Mouse (Mus musculus) bone marrow, adult 2 months (tissue): ENCODE data around the gene Dlg2. TPM values are rescaled to one million over a fixed set of nuclear protein-coding genes. Genes with fewer than 3 reads are reported as not detected.

Experiments used
- H3K27ac ChIP-seq: fragments of 200-500 bp; 2 replicates; pipeline ENCODE4 v1.5.1; 2012; ENCODE audit warnings: low read depth, mild to moderate bottlenecking, control low read depth, inconsistent platforms, low read length; ENCODE audit not compliant: control insufficient read depth, poor library complexity, insufficient read depth
- H3K4me1 ChIP-seq: fragments of 200-500 bp; 2 replicates; pipeline ENCODE4 v1.6.1; 2011; ENCODE audit warnings: low read length; ENCODE audit not compliant: control insufficient read depth, insufficient read depth
- H3K4me3 ChIP-seq: fragments of 200-500 bp; replicated peaks from 2 replicates; pipeline ENCODE3; 2011; ENCODE audit warnings: mild to moderate bottlenecking, low read depth, low read length, control low read depth; ENCODE audit not compliant: control insufficient read depth
- CTCF ChIP-seq: fragments of 200-500 bp; IDR thresholded peaks from 2 replicates; pipeline ENCODE4 v1.5.1; 2011; ENCODE audit warnings: low read length, control low read depth; ENCODE audit not compliant: control insufficient read depth, insufficient read depth
- POLR2A ChIP-seq: fragments of 200-500 bp; IDR thresholded peaks from 2 replicates; pipeline ENCODE4 v1.6.1; 2011; ENCODE audit warnings: low read depth, mild to moderate bottlenecking, control low read depth, low read length, borderline replicate concordance; ENCODE audit not compliant: control insufficient read depth
- WGBS: fragments of 180-500 bp; shearing (Covaris S2); methylation state at CpG from one replicate; pipeline ENCODE4 v1.1.7; 2018; 5-methylcytosine and 5-hydroxymethylcytosine counted together
- polyA plus RNA-seq: library from polyadenylated mRNA; stranded (reverse); fragments of >200 nt; gene quantifications from 2 replicates; pipeline ENCODE4 v1.2.4, GENCODE M21; 2011; ENCODE audit warnings: low replicate concordance; ENCODE audit not compliant: missing spikeins, insufficient read depth, insufficient read length

Dlg2 gene
- polyA plus RNA-seq, 1 experiment, result 11.7 TPM

DNA sequence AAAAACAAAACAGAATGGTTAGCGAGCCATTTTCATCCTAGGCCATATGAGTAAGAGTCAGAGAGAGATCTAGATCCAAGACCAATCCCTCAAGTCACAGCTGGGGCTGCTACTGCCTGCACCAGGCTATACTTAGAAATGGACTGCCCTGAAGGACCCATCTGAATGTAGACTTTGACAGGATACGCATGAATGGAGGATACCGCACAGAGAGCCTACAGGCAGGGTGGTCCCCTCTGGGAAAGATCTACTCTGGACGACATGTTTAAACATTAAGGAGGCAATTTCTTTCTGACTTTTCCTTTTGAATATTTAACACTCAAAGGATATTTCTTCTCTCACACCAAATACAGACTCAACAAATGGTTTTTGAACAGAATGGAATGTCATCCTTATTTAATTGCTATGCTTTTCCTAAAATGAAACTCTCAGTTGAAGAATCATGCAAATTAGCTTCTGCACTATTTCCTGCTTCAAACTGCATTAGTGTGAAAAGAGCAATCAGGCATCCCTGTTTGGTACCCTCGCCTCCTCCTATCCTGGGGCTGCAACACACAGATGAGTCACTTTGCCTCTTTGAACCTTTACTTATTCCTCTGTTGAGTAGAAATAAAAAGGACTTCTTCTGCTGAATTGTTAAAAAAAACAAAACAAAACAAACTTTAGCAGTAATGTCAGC lies 1856.9 kb downstream of the Dlg2 start:
- no peaks in the 10 kb centered on the region for H3K4me1 ChIP-seq
- TF ChIP-seq CTCF, result no peak
- no peak overlapping the region for H3K4me3 ChIP-seq
- no peak overlapping the region for H3K27ac ChIP-seq
- WGBS, result 89% methylated on average over 5 of the region's 5 CpGs

DNA sequence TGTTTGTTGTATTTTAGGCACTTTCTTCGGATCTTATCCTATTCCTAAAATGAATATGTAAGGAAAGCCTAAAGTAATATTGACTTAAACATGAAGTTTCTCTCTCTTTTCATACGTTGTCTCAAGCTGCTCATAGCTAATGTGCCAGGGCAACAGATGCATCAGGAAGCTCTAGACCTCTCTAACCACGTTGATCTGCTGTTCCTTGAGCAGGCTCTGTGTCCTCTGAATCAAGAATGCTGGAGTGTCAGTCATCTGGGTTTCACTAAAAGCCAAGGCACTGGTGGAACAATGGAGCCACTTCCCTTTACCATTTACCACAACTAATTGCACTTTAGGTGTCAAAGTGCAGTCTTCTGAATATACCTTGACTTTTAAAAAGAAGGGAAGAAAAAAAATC lies 1880.1 kb downstream of the Dlg2 start:
- Histone ChIP-seq H3K4me1 (no peaks in the 10 kb centered on the region), H3K4me3 (no peak overlapping the region), H3K27ac (no peak overlapping the region)
- WGBS, result 48% methylated on average over 3 of the region's 3 CpGs
- no peak for TF ChIP-seq CTCF

DNA sequence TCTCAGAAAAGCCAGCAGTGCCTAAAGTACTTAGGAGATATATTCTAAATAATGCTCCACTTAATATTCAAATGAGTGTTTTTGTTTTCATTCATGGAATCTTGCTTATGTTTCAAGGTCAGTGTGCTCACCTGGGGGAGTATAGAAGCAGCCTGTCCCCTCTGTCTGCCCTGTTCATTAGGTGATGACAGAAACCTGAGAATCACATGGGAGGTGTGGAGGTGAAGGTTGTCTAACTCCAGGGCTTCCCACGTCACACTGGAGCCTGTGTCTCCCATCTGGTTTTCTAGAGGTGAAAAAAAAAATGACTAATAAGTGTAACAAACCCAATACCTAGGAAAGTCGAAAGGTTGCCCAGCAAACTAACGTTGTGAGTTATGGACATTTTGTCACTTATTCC lies 1886.9 kb downstream of the Dlg2 start:
- no peaks in the 10 kb centered on the region for H3K4me1 ChIP-seq
- H3K27ac ChIP-seq, result no peak overlapping the region
- WGBS, result 77% methylated on average over 3 of the region's 3 CpGs
- no peak overlapping the region for H3K4me3 ChIP-seq
- TF ChIP-seq CTCF, result no peak
- TF ChIP-seq POLR2A, result no peak

DNA sequence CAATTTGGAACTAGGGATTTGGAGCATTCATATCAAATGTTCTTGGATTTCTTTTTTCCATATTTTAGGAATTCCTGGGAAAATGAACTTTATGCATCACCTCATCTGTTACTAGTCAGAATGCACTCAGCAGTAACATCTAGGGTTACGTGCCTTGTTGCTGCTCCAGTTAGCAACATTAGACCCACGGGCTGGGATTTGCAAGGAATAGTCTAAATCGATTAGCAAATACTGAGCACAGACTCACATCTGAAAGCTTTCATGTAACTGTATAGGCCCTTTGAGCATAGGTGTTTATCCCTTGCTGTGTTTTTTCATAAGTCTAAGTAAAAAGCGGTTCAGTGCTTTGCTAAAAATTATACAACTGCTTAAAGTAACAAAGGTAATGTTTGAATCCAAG lies 1887.3 kb downstream of the Dlg2 start:
- 90% methylated on average over 4 of the region's 4 CpGs for WGBS
- no peak for TF ChIP-seq CTCF
- no peak overlapping the region for H3K4me3 ChIP-seq
- no peaks in the 10 kb centered on the region for H3K4me1 ChIP-seq
- H3K27ac ChIP-seq, result no peak overlapping the region

DNA sequence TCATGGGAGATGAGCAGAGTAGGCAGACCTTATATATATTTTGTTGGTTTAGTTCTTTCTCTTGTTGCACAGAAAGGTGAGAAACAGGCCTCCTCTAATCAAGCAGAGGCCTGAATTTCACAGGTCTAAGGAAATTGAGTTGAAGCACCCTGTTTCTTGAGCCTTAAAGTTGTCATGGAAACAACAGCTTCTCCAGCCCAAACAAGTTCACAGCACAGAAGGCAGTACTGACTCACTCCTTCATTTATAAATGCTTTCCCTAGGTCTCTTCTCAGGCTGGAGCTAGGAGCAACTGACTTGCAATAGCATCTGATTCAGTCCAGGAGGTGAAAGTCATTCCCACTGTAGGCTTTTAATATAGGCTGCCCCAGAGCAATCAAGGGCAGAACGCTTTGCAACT lies 1890.6 kb downstream of the Dlg2 start:
- Histone ChIP-seq H3K4me3 (no peak overlapping the region), H3K27ac (no peak overlapping the region), H3K4me1 (no peaks in the 10 kb centered on the region)
- WGBS, result 75% methylated on average over 1 of the region's 1 CpGs
- no peak for TF ChIP-seq POLR2A
- no peak for TF ChIP-seq CTCF

DNA sequence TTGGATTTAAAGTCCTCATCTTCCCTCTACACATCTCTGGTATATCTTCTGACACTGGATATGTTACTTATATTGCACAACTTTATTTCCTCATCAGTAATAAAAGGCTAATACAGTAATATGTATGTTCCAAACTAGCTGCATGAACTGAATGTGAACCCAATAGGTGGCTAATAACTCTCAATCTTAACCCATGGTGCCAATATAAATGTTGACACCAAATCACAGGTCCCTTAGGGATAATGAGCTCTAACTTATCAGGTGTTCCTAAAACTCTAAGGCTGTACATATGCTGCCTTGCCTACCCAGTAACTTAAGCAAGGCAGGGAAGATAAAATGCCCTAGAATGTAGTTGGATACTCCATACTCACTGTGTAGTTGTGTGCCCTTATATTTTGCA lies 1894.0 kb downstream of the Dlg2 start:
- TF ChIP-seq POLR2A (no peak), CTCF (no peak)
- no peak overlapping the region for H3K4me3 ChIP-seq
- no peaks in the 10 kb centered on the region for H3K4me1 ChIP-seq
- no peak overlapping the region for H3K27ac ChIP-seq

DNA sequence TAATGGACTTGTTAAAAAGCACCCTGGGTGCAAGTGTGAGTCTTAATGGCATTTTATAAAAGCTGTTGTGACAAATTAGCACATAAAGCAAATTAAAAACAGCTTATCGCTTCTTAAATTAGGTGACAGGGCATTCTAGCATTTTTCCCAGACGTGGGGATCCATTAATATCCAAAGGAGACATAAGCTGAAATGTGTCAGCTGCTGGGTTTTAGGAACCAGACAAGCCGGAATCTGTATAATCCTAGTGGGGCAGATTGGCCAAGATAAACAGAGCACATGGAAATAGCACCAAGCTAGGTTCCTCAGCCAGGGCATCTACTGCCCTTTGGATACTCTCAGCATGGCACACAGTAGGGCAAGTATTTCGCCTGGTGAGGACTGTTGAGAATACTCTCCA lies 1895.2 kb downstream of the Dlg2 start:
- 75% methylated on average over 4 of the region's 4 CpGs for WGBS
- TF ChIP-seq POLR2A (no peak), CTCF (no peak)

DNA sequence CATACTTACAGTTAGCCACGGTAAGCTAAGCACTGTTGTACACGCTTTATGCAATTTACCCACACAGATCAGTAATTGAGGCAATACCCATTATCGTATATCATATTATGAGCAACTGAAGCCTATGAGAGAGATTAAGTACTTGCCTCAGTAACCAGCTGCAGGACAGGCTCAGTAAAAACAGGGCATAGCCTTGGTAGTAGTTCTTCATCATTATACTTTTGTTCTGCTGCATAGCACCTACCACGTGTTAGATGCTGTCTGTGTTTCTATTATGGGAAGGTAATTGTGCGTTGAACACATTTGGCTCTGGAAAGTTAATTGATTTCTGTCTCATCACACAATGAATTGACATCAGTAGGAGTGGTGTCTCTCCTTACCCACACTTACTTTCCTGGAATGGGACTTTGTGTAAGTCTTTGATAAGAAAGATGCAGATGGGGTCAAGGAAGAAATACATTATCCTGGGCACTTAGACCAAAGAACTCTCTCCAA lies 1897.4 kb downstream of the Dlg2 start:
- Histone ChIP-seq H3K4me3 (no peak overlapping the region), H3K27ac (no peak overlapping the region), H3K4me1 (no peaks in the 10 kb centered on the region)
- TF ChIP-seq POLR2A (no peak), CTCF (no peak)
- 81% methylated on average over 5 of the region's 5 CpGs for WGBS

More for the DNA sequence above, 1895.2 kb downstream of the Dlg2 start:
- Histone ChIP-seq H3K27ac (no peak overlapping the region), H3K4me1 (no peaks in the 10 kb centered on the region), H3K4me3 (no peak overlapping the region)

DNA sequence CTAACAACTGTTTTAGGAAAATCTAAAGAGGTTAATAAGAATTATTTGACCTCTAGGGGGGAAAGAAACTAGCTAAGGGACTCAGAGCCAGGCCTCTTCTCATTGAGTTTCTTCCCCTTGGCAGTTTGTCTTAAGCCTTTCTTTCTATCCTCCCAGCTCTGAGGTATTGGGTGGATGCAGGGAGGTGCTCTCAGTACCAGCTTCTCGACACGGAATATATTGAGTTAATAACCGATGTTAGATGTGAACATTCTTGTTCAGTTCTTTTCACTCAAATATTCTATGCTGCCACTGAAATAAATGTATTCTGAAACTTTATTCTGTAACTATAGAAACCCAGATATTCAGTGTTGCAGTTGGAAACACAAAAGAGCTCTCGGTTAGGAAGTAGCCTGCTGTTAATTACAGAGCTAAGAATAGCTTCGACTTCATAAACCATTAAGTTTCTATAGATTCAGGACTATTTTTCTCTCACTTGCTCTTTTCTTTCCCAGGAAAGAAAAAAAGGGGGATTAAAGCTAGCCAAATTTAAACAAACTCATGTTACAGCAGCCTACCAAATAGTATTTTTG lies 1907.5 kb downstream of the Dlg2 start:
- Histone ChIP-seq H3K27ac (no peak overlapping the region), H3K4me1 (no peaks in the 10 kb centered on the region), H3K4me3 (no peak overlapping the region)
- WGBS, result 81% methylated on average over 5 of the region's 5 CpGs
- no peak for TF ChIP-seq CTCF
- TF ChIP-seq POLR2A, result no peak
